Mouse (Mus musculus) lung, embryonic 14.5 days (tissue): ENCODE measurements at regions not wholly inside any gene's neighbourhood (a gene's known extent, or its start where the extent isn't known, plus 50 kb on each side); places are given as distances from the start of the nearest gene placed in this dataset.

Experiments used
- ATAC-seq: fragments of 200-750 bp; cut with Nextera tagmentation; 2 replicates; pipeline ENCODE4 v1.8.0; 2017; ENCODE audit warnings: mild to moderate bottlenecking, moderate TSS enrichment, moderate library complexity; ENCODE audit not compliant: insufficient read depth
- DNase-seq: peaks from one replicate; pipeline ENCODE4 v3.0.0-alpha.2; 2015
- H3K27ac ChIP-seq: fragments of 300-500 bp; sonication (generic); 2 replicates; pipeline ENCODE4 v1.5.1; 2014; ENCODE audit warnings: low read depth, mild to moderate bottlenecking, moderate library complexity
- H3K27me3 ChIP-seq: fragments of 300-500 bp; sonication (generic); 2 replicates; pipeline ENCODE4 v1.6.1; 2014; ENCODE audit warnings: low read length, control low read depth; ENCODE audit not compliant: insufficient read depth
- H3K36me3 ChIP-seq: fragments of 300-500 bp; sonication (generic); 2 replicates; pipeline ENCODE4 v1.6.1; 2014; ENCODE audit warnings: control low read depth; ENCODE audit not compliant: insufficient read depth
- H3K4me1 ChIP-seq: fragments of 300-500 bp; sonication (generic); 2 replicates; pipeline ENCODE4 v1.6.1; 2014; ENCODE audit warnings: antibody characterized with exemption, control low read depth; ENCODE audit not compliant: insufficient read depth
- H3K4me2 ChIP-seq: fragments of 300-500 bp; sonication (generic); 2 replicates; pipeline ENCODE4 v1.6.1; 2014; ENCODE audit warnings: mild to moderate bottlenecking
- H3K4me3 ChIP-seq: fragments of 300-500 bp; sonication (generic); 2 replicates; pipeline ENCODE4 v1.5.1; 2014; ENCODE audit warnings: low read depth, low read length
- H3K9ac ChIP-seq: fragments of 300-500 bp; sonication (generic); 2 replicates; pipeline ENCODE4 v1.6.1; 2014
- H3K9me3 ChIP-seq: fragments of 300-500 bp; sonication (generic); 2 replicates; pipeline ENCODE4 v1.6.1; 2016; ENCODE audit warnings: low read depth, low read length, control low read depth
- CTCF ChIP-seq: IDR thresholded peaks from 2 replicates; pipeline ENCODE4 v1.5.1; 2016; ENCODE audit warnings: antibody characterized with exemption, low read depth
- WGBS: fragments of 180-500 bp; shearing (Covaris S2); extraction: QIAGEN DNeasy Blood & Tissue Kit; methylation state at CpG from one replicate; pipeline ENCODE4 v1.1.7; 2014; 5-methylcytosine and 5-hydroxymethylcytosine counted together

GRCm38 (mm10) chr4:75884371-75884770 lies 606.3 kb upstream of the Dmac1 start:
- H3K9ac ChIP-seq: no peak overlapping the region
- no peak for TF ChIP-seq CTCF
- no peak for DNase-seq
- H3K4me2 ChIP-seq: no peak overlapping the region
- H3K36me3 ChIP-seq: no peaks in the 10 kb centered on the region
- 95% methylated on average over 4 of the region's 4 CpGs for whole genome bisulfite sequencing
- H3K27ac ChIP-seq: no peak overlapping the region
- no peaks in the 10 kb centered on the region for H3K27me3 ChIP-seq
- H3K9me3 ChIP-seq: no peaks in the 10 kb centered on the region
- H3K4me3 ChIP-seq: no peak overlapping the region
- no peaks in the 10 kb centered on the region for H3K4me1 ChIP-seq
- no peak for ATAC-seq

GRCm38 (mm10) chr4:75869771-75870170 lies 591.7 kb upstream of the Dmac1 start:
- no peak overlapping the region for H3K4me3 ChIP-seq
- no peaks in the 10 kb centered on the region for H3K27me3 ChIP-seq
- no peak overlapping the region for H3K4me2 ChIP-seq
- DNase-seq: no peak
- no peak overlapping the region for H3K9ac ChIP-seq
- H3K9me3 ChIP-seq: no peaks in the 10 kb centered on the region
- no peak for ATAC-seq
- no peak for TF ChIP-seq CTCF
- H3K4me1 ChIP-seq: no peaks in the 10 kb centered on the region
- WGBS: 80% methylated on average over 1 of the region's 1 CpGs
- H3K36me3 ChIP-seq: no peaks in the 10 kb centered on the region
- H3K27ac ChIP-seq: no peak overlapping the region

GRCm38 (mm10) chr4:75861076-75861475 lies 583.0 kb upstream of the Dmac1 start:
- H3K4me2 ChIP-seq: no peak overlapping the region
- H3K36me3 ChIP-seq: no peaks in the 10 kb centered on the region
- 70% methylated on average over 2 of the region's 2 CpGs for WGBS
- H3K9ac ChIP-seq: no peak overlapping the region
- peak; percentile 45; the same call in 1 of the 2 replicates for ATAC-seq
- TF ChIP-seq CTCF: no peak
- H3K9me3 ChIP-seq: no peaks in the 10 kb centered on the region
- H3K27me3 ChIP-seq: no peaks in the 10 kb centered on the region
- DNase-seq: peak; percentile 35
- no peak overlapping the region for H3K27ac ChIP-seq
- no peak overlapping the region for H3K4me3 ChIP-seq
- H3K4me1 ChIP-seq: 0 out of 2 replicates have a peak, but pooled peaks cover 4% of the 10 kb centered on the region

- TF ChIP-seq CTCF: no peak
- Histone ChIP-seq H3K27ac (no peak overlapping the region; the same call in 1 of the 2 replicates), H3K4me3 (no peak overlapping the region), H3K4me2 (no peak overlapping the region), H3K4me1 (0 out of 2 replicates have a peak, but pooled peaks cover 4% of the 10 kb centered on the region), H3K36me3 (no peaks in the 10 kb centered on the region), H3K9me3 (no peaks in the 10 kb centered on the region), H3K9ac (no peak overlapping the region), H3K27me3 (no peaks in the 10 kb centered on the region)
- DNase-seq: peak; percentile 79
- WGBS: 59% methylated on average over 2 of the region's 2 CpGs
- ATAC-seq: peak; percentile 52; the same call in 1 of the 2 replicates
Observed at GRCm38 (mm10) chr4:75857769-75858408, 579.8 kb upstream of the Dmac1 start.

- no peak overlapping the region for H3K4me2 ChIP-seq
- TF ChIP-seq CTCF: no peak
- H3K4me3 ChIP-seq: no peak overlapping the region
- no peaks in the 10 kb centered on the region for H3K36me3 ChIP-seq
- H3K9ac ChIP-seq: no peak overlapping the region
- DNase-seq: no peak
- H3K4me1 ChIP-seq: 0 out of 2 replicates have a peak, but pooled peaks cover 4% of the 10 kb centered on the region
- H3K27me3 ChIP-seq: no peaks in the 10 kb centered on the region
- 52% methylated on average over 6 of the region's 6 CpGs for whole genome bisulfite sequencing
- H3K9me3 ChIP-seq: no peaks in the 10 kb centered on the region
- no peak overlapping the region for H3K27ac ChIP-seq
- ATAC-seq: no peak
Observed at GRCm38 (mm10) chr4:75855688-75856296, 577.7 kb upstream of the Dmac1 start.

DNA sequence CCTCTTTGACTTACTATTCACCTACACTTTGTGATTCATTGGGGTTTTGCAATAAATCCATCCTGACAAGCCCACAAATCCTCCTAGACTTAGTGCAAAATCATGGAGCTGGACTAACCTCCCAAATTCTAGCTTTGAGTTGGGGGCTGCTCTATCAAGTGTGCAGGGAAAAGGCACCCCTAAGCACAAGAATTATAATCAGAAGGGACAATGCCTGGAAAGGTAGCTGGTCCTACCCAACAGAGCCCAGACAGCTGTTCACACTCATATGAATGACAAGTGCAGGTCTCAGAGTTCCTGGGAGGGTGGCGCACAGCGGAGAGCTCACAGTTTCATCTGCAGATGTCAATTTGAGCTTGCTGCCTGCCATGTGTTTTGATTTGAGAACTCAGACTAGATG lies 572.2 kb upstream of the Dmac1 start:
- Histone ChIP-seq H3K4me2 (no peak overlapping the region), H3K36me3 (no peaks in the 10 kb centered on the region), H3K9ac (no peak overlapping the region), H3K9me3 (no peaks in the 10 kb centered on the region), H3K4me1 (no peaks in the 10 kb centered on the region), H3K4me3 (no peak overlapping the region), H3K27me3 (no peaks in the 10 kb centered on the region), H3K27ac (no peak overlapping the region)
- no peak for ATAC-seq
- WGBS: 75% methylated on average over 2 of the region's 2 CpGs
- no peak for TF ChIP-seq CTCF
- no peak for DNase-seq

DNA sequence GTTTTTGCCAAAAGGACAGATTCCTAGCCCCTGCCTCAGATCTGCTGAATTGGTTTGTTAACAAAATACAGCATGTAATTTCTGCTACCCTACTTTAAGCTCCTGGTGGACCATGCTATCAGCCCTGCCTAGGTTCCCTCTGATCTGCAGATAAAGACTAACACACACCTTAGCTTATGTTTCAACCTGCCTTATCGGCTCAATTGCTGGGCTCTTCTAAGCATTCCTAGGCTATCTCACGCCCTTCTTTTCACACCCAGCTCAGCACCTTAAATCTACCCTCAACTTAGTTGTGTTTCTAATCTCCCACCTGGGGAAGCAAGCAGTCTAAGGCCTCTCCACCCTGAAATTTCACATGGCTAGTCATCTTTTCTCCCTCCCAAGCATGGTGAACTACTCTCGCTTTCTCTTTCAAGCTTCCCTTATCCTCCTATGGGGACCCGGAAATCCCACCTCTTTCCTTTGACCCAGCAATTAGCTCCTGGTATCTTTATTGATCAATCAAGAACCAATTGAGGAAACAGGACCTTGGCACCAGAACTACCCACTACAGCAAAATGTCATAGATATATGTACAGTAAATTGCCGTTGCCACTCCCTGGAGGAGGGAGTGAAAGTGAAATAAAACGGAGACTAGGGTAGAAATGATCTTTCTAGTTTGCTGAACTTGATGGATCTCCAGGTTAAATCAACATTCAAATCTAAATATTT lies 569.7 kb upstream of the Dmac1 start:
- Histone ChIP-seq H3K27me3 (no peaks in the 10 kb centered on the region), H3K9ac (no peak overlapping the region), H3K4me1 (no peaks in the 10 kb centered on the region), H3K9me3 (no peaks in the 10 kb centered on the region), H3K36me3 (no peaks in the 10 kb centered on the region), H3K4me2 (no peak overlapping the region), H3K4me3 (no peak overlapping the region), H3K27ac (no peak overlapping the region)
- DNase-seq (no peak), ATAC-seq (no peak)
- TF ChIP-seq CTCF: no peak
- 73% methylated on average over 6 of the region's 6 CpGs for WGBS
